Mouse (Mus musculus) intestine, embryonic 14.5 days (tissue): ENCODE results near the gene Tpk1. TPM values are rescaled to one million over a fixed set of nuclear protein-coding genes. Genes with fewer than 3 reads are reported as not detected.

ENCODE experiments used
- ATAC-seq: fragments of 200-750 bp; cut with Nextera tagmentation; replicated peaks from 2 replicates; pipeline ENCODE4 v1.8.0; 2017; ENCODE audit warnings: low read depth, moderate number of reproducible peaks, moderate TSS enrichment, moderate library complexity; ENCODE audit not compliant: low FRiP score, low TSS enrichment
- DNase-seq: peaks from one replicate; pipeline ENCODE4 v3.0.0-alpha.2; 2018; ENCODE audit warnings: low spot score
- H3K27ac ChIP-seq: fragments of 300-500 bp; sonication (generic); 2 replicates; pipeline ENCODE4 v1.5.1; 2014; ENCODE audit warnings: low read depth, mild to moderate bottlenecking, control low read depth
- H3K27me3 ChIP-seq: fragments of 300-500 bp; sonication (generic); replicated peaks from 2 replicates; pipeline ENCODE4 v1.6.1; 2014; ENCODE audit warnings: low read length, control low read depth; ENCODE audit not compliant: control insufficient read depth, insufficient read depth
- H3K36me3 ChIP-seq: fragments of 300-500 bp; sonication (generic); 2 replicates; pipeline ENCODE4 v1.6.1; 2014; ENCODE audit warnings: low read length, control low read depth; ENCODE audit not compliant: control insufficient read depth, insufficient read depth
- H3K4me1 ChIP-seq: fragments of 300-500 bp; sonication (generic); replicated peaks from 2 replicates; pipeline ENCODE4 v1.6.1; 2014; ENCODE audit warnings: low read length, control low read depth, mixed read lengths; ENCODE audit not compliant: control insufficient read depth, insufficient read depth
- H3K4me2 ChIP-seq: fragments of 300-500 bp; sonication (generic); 2 replicates; pipeline ENCODE4 v1.6.1; 2014; ENCODE audit warnings: low read length
- H3K4me3 ChIP-seq: fragments of 300-500 bp; sonication (generic); 2 replicates; pipeline ENCODE4 v1.5.1; 2014; ENCODE audit warnings: low read depth, low read length, control low read depth, mixed read lengths
- H3K9ac ChIP-seq: fragments of 300-500 bp; sonication (generic); 2 replicates; pipeline ENCODE4 v1.6.1; 2014; ENCODE audit warnings: mild to moderate bottlenecking, low read length
- H3K9me3 ChIP-seq: fragments of 300-500 bp; sonication (generic); 2 replicates; pipeline ENCODE4 v1.6.1; 2016; ENCODE audit warnings: low read length, control low read depth; ENCODE audit not compliant: control insufficient read depth
- WGBS: fragments of 180-500 bp; shearing (Covaris S2); extraction: QIAGEN DNeasy Blood & Tissue Kit; methylation state at CpG from one replicate; pipeline ENCODE4 v1.1.7; 2014; 5-methylcytosine and 5-hydroxymethylcytosine counted together
- polyA plus RNA-seq: library from polyadenylated mRNA; unstranded; fragments of >200 nt; fragmentation: Nextera tagmentation; extraction: Ambion mirVana; gene quantifications from 2 replicates; pipeline ENCODE4 v1.2.1, GENCODE M21; 2014

Tpk1 gene
- 11.8 and 13.8 TPM in 2 replicates for polyA plus RNA-seq

- Histone ChIP-seq H3K4me1 (no peaks in the 10 kb centered on the region), H3K4me3 (peak within 1 kb of the TSS; percentile 61), H3K9me3 (no peaks in the 10 kb centered on the region), H3K36me3 (no peaks in the 10 kb centered on the region), H3K4me2 (peak within 1 kb of the TSS; percentile 68), H3K27me3 (no peaks in the 10 kb centered on the region), H3K27ac (peak within 1 kb of the TSS; percentile 94), H3K9ac (peak within 1 kb of the TSS; percentile 84)
- WGBS = under 1% methylated on average over 47 of the region's 63 CpGs
- DNase-seq (peak; percentile 93), ATAC-seq (peak; percentile 97)
Measured at GRCm38 (mm10) chr6:43665677-43666546, at the start of gene Tpk1. Tpk1 (minus strand) TSS chr6:43666278.

GRCm38 (mm10) chr6:43702810-43703614, 36.9 kb upstream of the Tpk1 start:
- Histone ChIP-seq H3K36me3 (no peaks in the 10 kb centered on the region), H3K27ac (no peak overlapping the region), H3K4me2 (no peak overlapping the region), H3K4me3 (no peak overlapping the region), H3K4me1 (no peaks in the 10 kb centered on the region), H3K27me3 (no peaks in the 10 kb centered on the region), H3K9me3 (no peaks in the 10 kb centered on the region), H3K9ac (no peak overlapping the region)
- ATAC-seq (no peak), DNase-seq (no peak)
- WGBS = 36% methylated on average over 6 of the region's 6 CpGs

GRCm38 (mm10) chr6:43691863-43692262, 25.8 kb upstream of the Tpk1 start:
- no peak overlapping the region for H3K27ac ChIP-seq
- H3K9me3 ChIP-seq = no peaks in the 10 kb centered on the region
- H3K9ac ChIP-seq = no peak overlapping the region
- H3K27me3 ChIP-seq = no peaks in the 10 kb centered on the region
- H3K4me2 ChIP-seq = no peak overlapping the region
- DNase-seq (no peak), ATAC-seq (no peak)
- WGBS = 89% methylated on average over 1 of the region's 1 CpGs
- H3K36me3 ChIP-seq = no peaks in the 10 kb centered on the region
- H3K4me1 ChIP-seq = 0 out of 2 replicates have a peak, but pooled peaks cover 6% of the 10 kb centered on the region
- H3K4me3 ChIP-seq = no peak overlapping the region

GRCm38 (mm10) chr6:43685985-43686384, 19.9 kb upstream of the Tpk1 start:
- no peak for ATAC-seq
- H3K9ac ChIP-seq = no peak overlapping the region
- no peak overlapping the region for H3K27ac ChIP-seq
- H3K9me3 ChIP-seq = no peaks in the 10 kb centered on the region
- 47% methylated on average over 2 of the region's 2 CpGs for WGBS
- DNase-seq = no peak
- no peak overlapping the region for H3K4me2 ChIP-seq
- no peak overlapping the region for H3K4me3 ChIP-seq
- H3K27me3 ChIP-seq = no peaks in the 10 kb centered on the region
- H3K36me3 ChIP-seq = no peaks in the 10 kb centered on the region
- 0 out of 2 replicates have a peak, but pooled peaks cover 6% of the 10 kb centered on the region for H3K4me1 ChIP-seq

GRCm38 (mm10) chr6:43682535-43682934, 16.5 kb upstream of the Tpk1 start:
- Histone ChIP-seq H3K4me1 (no peaks in the 10 kb centered on the region), H3K27me3 (no peaks in the 10 kb centered on the region), H3K4me2 (no peak overlapping the region), H3K27ac (no peak overlapping the region), H3K9me3 (no peaks in the 10 kb centered on the region), H3K4me3 (no peak overlapping the region), H3K36me3 (no peaks in the 10 kb centered on the region), H3K9ac (no peak overlapping the region)
- ATAC-seq (no peak), DNase-seq (no peak)
- WGBS = 68% methylated on average over 2 of the region's 2 CpGs

GRCm38 (mm10) chr6:43678689-43679212, 12.7 kb upstream of the Tpk1 start:
- H3K4me3 ChIP-seq = no peak overlapping the region
- peaks cover 6% of the 10 kb centered on the region; the same call in 1 of the 2 replicates for H3K4me1 ChIP-seq
- no peaks in the 10 kb centered on the region for H3K36me3 ChIP-seq
- DNase-seq (no peak), ATAC-seq (no peak)
- no peaks in the 10 kb centered on the region for H3K27me3 ChIP-seq
- H3K9me3 ChIP-seq = no peaks in the 10 kb centered on the region
- no peak overlapping the region for H3K4me2 ChIP-seq
- H3K27ac ChIP-seq = no peak overlapping the region
- no peak overlapping the region for H3K9ac ChIP-seq
- 79% methylated on average over 2 of the region's 2 CpGs for WGBS

GRCm38 (mm10) chr6:43677566-43677965, 11.5 kb upstream of the Tpk1 start:
- no peak for ATAC-seq
- no peak overlapping the region for H3K27ac ChIP-seq

GRCm38 (mm10) chr6:43676139-43676538, 10.1 kb upstream of the Tpk1 start:
- WGBS = 33% methylated on average over 3 of the region's 3 CpGs
- Histone ChIP-seq H3K4me2 (no peak overlapping the region), H3K36me3 (no peaks in the 10 kb centered on the region), H3K9me3 (no peaks in the 10 kb centered on the region), H3K4me3 (no peak overlapping the region), H3K27me3 (no peaks in the 10 kb centered on the region), H3K9ac (no peak overlapping the region), H3K27ac (no peak overlapping the region), H3K4me1 (peaks cover 6% of the 10 kb centered on the region; the same call in 1 of the 2 replicates)
- no peak for DNase-seq
- ATAC-seq = peak; percentile 47; the same call in 1 of the 2 replicates

More at GRCm38 (mm10) chr6:43677566-43677965, 11.5 kb upstream of the Tpk1 start:
- no peak overlapping the region for H3K9ac ChIP-seq
- no peaks in the 10 kb centered on the region for H3K36me3 ChIP-seq
- no peak overlapping the region for H3K4me3 ChIP-seq
- no peaks in the 10 kb centered on the region for H3K27me3 ChIP-seq
- H3K4me2 ChIP-seq = no peak overlapping the region
- no peaks in the 10 kb centered on the region for H3K9me3 ChIP-seq
- no peak for DNase-seq
- WGBS = 89% methylated on average over 3 of the region's 3 CpGs
- peaks cover 6% of the 10 kb centered on the region; the same call in 1 of the 2 replicates for H3K4me1 ChIP-seq
